Mouse (Mus musculus): ENCODE measurements around the gene Rad9a. TPM values are rescaled to one million over a fixed set of nuclear protein-coding genes. Genes with fewer than 3 reads are reported as not detected.

Rad9a gene
- polyA plus RNA-seq, 1 experiment from 2014 or later, result 60.3 TPM

- peaks cover 19% of the 10 kb centered on the region for H3K4me1 ChIP-seq
- WGBS, result 68% methylated on average over 4 of the region's 4 CpGs
- no peak for DNase-seq (ENCODE audit: low spot score)
- no peaks in the 10 kb centered on the region for H3K36me3 ChIP-seq
- no peaks in the 10 kb centered on the region for H3K9me3 ChIP-seq (replicated peaks)
- no peak overlapping the region for H3K4me3 ChIP-seq
- H3K27me3 ChIP-seq (ENCODE audit: low read depth, poor library complexity, severe bottlenecking), result peaks cover 32% of the 10 kb centered on the region
- H3K27ac ChIP-seq (replicated peaks), result no peak overlapping the region
Measured at GRCm38 (mm10) chr19:4228891-4229290, 27.4 kb upstream of the Rad9a start.

DNA sequence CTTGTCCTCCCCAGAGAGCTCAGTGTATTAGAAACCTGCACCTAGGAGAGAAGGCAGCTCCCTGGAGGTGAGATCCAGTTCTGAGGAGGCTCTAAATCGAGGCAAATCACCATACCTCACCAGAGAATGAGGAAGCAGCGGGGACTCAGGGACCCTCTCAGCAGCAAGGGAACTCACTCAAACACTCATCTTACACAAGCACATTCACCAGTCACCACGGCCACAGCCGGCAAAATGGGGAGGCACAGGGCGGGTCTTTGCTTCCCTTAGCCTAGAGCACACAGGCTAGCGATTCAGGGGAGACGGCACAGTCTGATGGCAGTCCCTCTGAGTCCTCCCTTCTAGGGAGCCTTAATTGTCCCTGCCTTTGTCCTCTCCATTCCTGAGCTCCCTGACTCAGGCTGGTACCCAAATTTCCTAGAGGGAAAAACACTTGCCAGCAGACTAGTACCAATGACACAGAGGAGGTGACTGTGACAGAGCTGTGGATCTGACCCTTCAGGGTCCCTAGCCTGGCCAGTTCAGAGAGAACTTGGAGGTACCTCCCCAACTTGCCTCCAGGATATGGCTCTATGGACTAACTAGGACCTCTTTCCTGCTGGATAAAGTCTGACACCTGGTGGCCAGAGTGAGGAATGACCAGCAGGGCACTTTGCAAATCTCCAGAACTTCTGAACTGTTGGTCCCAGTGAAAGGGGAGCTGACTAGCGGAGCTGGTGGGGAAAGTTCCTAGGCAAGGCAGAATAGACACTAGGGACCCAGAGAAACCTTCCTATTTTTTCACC, 26.6 kb upstream of the Rad9a start:
- no peak overlapping the region for H3K27ac ChIP-seq (replicated peaks)
- H3K36me3 ChIP-seq, result no peaks in the 10 kb centered on the region
- whole genome bisulfite sequencing, result 24% methylated on average over 8 of the region's 8 CpGs
- H3K4me1 ChIP-seq, result peaks cover 19% of the 10 kb centered on the region
- H3K9me3 ChIP-seq (replicated peaks), result no peaks in the 10 kb centered on the region
- H3K4me3 ChIP-seq, result no peak overlapping the region
- peaks cover 32% of the 10 kb centered on the region for H3K27me3 ChIP-seq (ENCODE audit: low read depth, poor library complexity, severe bottlenecking)
- DNase-seq (ENCODE audit: low spot score), result peak; percentile 67

GRCm38 (mm10) chr19:4227446-4227845, 26.0 kb upstream of the Rad9a start:
- H3K9me3 ChIP-seq (replicated peaks), result no peaks in the 10 kb centered on the region
- H3K4me3 ChIP-seq, result no peak overlapping the region
- peaks cover 17% of the 10 kb centered on the region for H3K4me1 ChIP-seq
- H3K27me3 ChIP-seq (ENCODE audit: low read depth, poor library complexity, severe bottlenecking), result peaks cover 32% of the 10 kb centered on the region
- 79% methylated on average over 5 of the region's 5 CpGs for WGBS
- H3K36me3 ChIP-seq, result no peaks in the 10 kb centered on the region
- no peak overlapping the region for H3K27ac ChIP-seq (replicated peaks)
- DNase-seq (ENCODE audit: low spot score), result no peak

- Histone ChIP-seq H3K4me1 (peaks cover 16% of the 10 kb centered on the region), H3K9me3 (replicated peaks) (no peaks in the 10 kb centered on the region), H3K27ac (replicated peaks) (no peak overlapping the region), H3K27me3 (ENCODE audit: low read depth, poor library complexity, severe bottlenecking) (peaks cover 36% of the 10 kb centered on the region), H3K36me3 (no peaks in the 10 kb centered on the region), H3K4me3 (no peak overlapping the region)
- WGBS, result 86% methylated on average over 7 of the region's 7 CpGs
- no peak for DNase-seq (ENCODE audit: low spot score)
Measured at GRCm38 (mm10) chr19:4226779-4227178, 25.3 kb upstream of the Rad9a start.

- H3K36me3 ChIP-seq, result no peaks in the 10 kb centered on the region
- H3K27ac ChIP-seq (replicated peaks), result no peak overlapping the region
- 88% methylated on average over 11 of the region's 11 CpGs for WGBS
- no peak for DNase-seq (ENCODE audit: low spot score)
- H3K4me1 ChIP-seq, result peaks cover 24% of the 10 kb centered on the region
- peaks cover 50% of the 10 kb centered on the region for H3K27me3 ChIP-seq (ENCODE audit: low read depth, poor library complexity, severe bottlenecking)
- H3K9me3 ChIP-seq (replicated peaks), result no peaks in the 10 kb centered on the region
- H3K4me3 ChIP-seq, result no peak overlapping the region
Measured at GRCm38 (mm10) chr19:4222165-4222564, 20.7 kb upstream of the Rad9a start.

- Histone ChIP-seq H3K4me3 (no peak overlapping the region), H3K27ac (replicated peaks) (no peak overlapping the region), H3K27me3 (ENCODE audit: low read depth, poor library complexity, severe bottlenecking) (peaks cover 55% of the 10 kb centered on the region), H3K4me1 (peaks cover 33% of the 10 kb centered on the region), H3K36me3 (no peaks in the 10 kb centered on the region), H3K9me3 (replicated peaks) (no peaks in the 10 kb centered on the region)
- no peak for DNase-seq (ENCODE audit: low spot score)
- 53% methylated on average over 14 of the region's 14 CpGs for WGBS
Measured at GRCm38 (mm10) chr19:4220957-4221743, 19.7 kb upstream of the Rad9a start.

DNA sequence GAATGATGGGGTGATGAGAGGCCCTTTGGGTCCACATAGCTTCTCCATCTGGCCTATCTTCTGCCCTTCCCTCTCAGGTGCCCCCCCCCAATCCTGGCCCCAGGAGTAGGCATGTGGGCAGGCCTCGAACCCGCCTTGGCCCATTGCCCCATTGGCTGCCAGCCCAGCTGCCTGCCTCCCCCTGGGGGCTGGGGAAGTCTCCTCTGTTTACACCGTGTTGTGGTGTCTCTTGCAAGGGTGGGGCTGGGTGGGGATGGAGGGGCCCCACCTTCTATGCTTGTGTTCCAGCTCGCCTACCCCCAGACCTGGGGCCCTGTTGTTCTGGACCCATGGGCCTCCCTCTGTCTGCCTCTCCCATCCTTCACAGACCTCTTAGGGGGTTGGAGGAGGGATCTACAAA, 19.0 kb upstream of the Rad9a start:
- H3K36me3 ChIP-seq, result no peaks in the 10 kb centered on the region
- no peak for DNase-seq (ENCODE audit: low spot score)
- H3K27ac ChIP-seq (replicated peaks), result no peak overlapping the region
- peaks cover 62% of the 10 kb centered on the region for H3K27me3 ChIP-seq (ENCODE audit: low read depth, poor library complexity, severe bottlenecking)
- no peaks in the 10 kb centered on the region for H3K9me3 ChIP-seq (replicated peaks)
- 71% methylated on average over 4 of the region's 4 CpGs for WGBS
- H3K4me3 ChIP-seq, result no peak overlapping the region
- H3K4me1 ChIP-seq, result peaks cover 39% of the 10 kb centered on the region

DNA sequence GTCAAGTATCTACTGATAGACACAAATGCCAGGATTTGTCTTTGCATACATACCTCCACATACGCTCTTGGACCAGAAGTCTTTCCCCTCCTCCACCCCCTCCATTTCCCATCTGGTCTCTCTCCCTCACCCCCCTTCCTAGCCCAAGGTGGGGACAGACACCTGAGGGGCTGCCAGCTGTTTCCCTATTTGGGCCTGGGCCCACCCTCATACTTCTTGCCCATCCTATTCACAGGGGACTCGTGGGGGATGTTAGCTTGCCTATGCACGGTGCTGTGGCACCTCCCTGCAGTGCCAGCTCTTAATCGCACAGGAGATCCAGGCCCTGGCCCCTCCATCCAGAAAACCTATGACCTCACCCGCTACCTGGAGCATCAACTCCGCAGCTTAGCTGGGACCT, 18.5 kb upstream of the Rad9a start:
- H3K27ac ChIP-seq (replicated peaks), result no peak overlapping the region

DNA sequence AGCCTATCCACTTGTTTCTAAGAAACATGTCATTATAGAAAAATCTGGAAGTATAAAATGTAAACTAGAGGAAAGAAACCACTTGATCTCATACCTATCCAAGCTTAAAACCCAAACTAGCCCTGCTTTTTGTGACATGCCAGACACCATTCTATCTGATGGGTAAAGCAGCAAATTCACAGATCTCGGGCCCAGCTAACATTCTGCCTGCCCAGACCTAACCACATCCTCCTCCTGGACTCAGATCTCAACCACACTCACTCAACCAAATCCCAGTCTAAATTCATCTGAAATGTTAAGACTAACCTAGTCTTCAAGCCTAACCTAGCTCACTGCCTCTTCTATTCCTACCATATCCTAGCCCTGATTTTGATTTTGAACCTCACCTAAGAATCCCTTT, 17.3 kb upstream of the Rad9a start:
- no peak overlapping the region for H3K4me3 ChIP-seq
- no peaks in the 10 kb centered on the region for H3K36me3 ChIP-seq
- H3K4me1 ChIP-seq, result peaks cover 56% of the 10 kb centered on the region
- no peak overlapping the region for H3K27ac ChIP-seq (replicated peaks)
- no peaks in the 10 kb centered on the region for H3K9me3 ChIP-seq (replicated peaks)
- DNase-seq (ENCODE audit: low spot score), result no peak
- peaks cover 79% of the 10 kb centered on the region for H3K27me3 ChIP-seq (ENCODE audit: low read depth, poor library complexity, severe bottlenecking)
- 71% methylated on average over 1 of the region's 1 CpGs for WGBS

More for the DNA sequence above, 18.5 kb upstream of the Rad9a start:
- Histone ChIP-seq H3K9me3 (replicated peaks) (no peaks in the 10 kb centered on the region), H3K36me3 (no peaks in the 10 kb centered on the region), H3K4me1 (peaks cover 44% of the 10 kb centered on the region), H3K4me3 (no peak overlapping the region), H3K27me3 (ENCODE audit: low read depth, poor library complexity, severe bottlenecking) (peaks cover 67% of the 10 kb centered on the region)
- WGBS, result 88% methylated on average over 6 of the region's 6 CpGs
- no peak for DNase-seq (ENCODE audit: low spot score)

GRCm38 (mm10) chr19:4218293-4218692, 16.8 kb upstream of the Rad9a start:
- no peak overlapping the region for H3K27ac ChIP-seq (replicated peaks)
- WGBS, result 86% methylated on average over 9 of the region's 11 CpGs
- H3K4me3 ChIP-seq, result no peak overlapping the region
- H3K9me3 ChIP-seq (replicated peaks), result no peaks in the 10 kb centered on the region
- no peaks in the 10 kb centered on the region for H3K36me3 ChIP-seq
- peaks cover 61% of the 10 kb centered on the region for H3K4me1 ChIP-seq
- H3K27me3 ChIP-seq (ENCODE audit: low read depth, poor library complexity, severe bottlenecking), result peaks cover 84% of the 10 kb centered on the region
- no peak for DNase-seq (ENCODE audit: low spot score)

GRCm38 (mm10) chr19:4217855-4218254, 16.4 kb upstream of the Rad9a start:
- Histone ChIP-seq H3K4me3 (no peak overlapping the region), H3K27me3 (ENCODE audit: low read depth, poor library complexity, severe bottlenecking) (peaks cover 88% of the 10 kb centered on the region), H3K36me3 (no peaks in the 10 kb centered on the region), H3K4me1 (peaks cover 65% of the 10 kb centered on the region), H3K9me3 (replicated peaks) (no peaks in the 10 kb centered on the region), H3K27ac (replicated peaks) (no peak overlapping the region)
- DNase-seq (ENCODE audit: low spot score), result no peak
- WGBS, result 53% methylated on average over 3 of the region's 3 CpGs

GRCm38 (mm10) chr19:4217140-4217539, 15.7 kb upstream of the Rad9a start:
- WGBS, result 10% methylated on average over 5 of the region's 5 CpGs
- Histone ChIP-seq H3K27me3 (ENCODE audit: low read depth, poor library complexity, severe bottlenecking) (peaks cover 94% of the 10 kb centered on the region), H3K27ac (replicated peaks) (no peak overlapping the region), H3K36me3 (no peaks in the 10 kb centered on the region), H3K9me3 (replicated peaks) (no peaks in the 10 kb centered on the region), H3K4me3 (no peak overlapping the region), H3K4me1 (peaks cover 69% of the 10 kb centered on the region)
- DNase-seq (ENCODE audit: low spot score), result no peak
